Mouse (Mus musculus) layer of hippocampus, adult 11-12 months (tissue): ENCODE data around the gene Zmpste24.
"Not testable (repeated sequence)": the region's sequence is repeated elsewhere in the genome, so short reads cannot be mapped to it uniquely, and the experiment has no call there.

ENCODE experiments used
- DNase-seq: peaks from one replicate; pipeline ENCODE4 v3.0.0; 2022; ENCODE audit warnings: low spot score

The Zmpste24 gene

DNA sequence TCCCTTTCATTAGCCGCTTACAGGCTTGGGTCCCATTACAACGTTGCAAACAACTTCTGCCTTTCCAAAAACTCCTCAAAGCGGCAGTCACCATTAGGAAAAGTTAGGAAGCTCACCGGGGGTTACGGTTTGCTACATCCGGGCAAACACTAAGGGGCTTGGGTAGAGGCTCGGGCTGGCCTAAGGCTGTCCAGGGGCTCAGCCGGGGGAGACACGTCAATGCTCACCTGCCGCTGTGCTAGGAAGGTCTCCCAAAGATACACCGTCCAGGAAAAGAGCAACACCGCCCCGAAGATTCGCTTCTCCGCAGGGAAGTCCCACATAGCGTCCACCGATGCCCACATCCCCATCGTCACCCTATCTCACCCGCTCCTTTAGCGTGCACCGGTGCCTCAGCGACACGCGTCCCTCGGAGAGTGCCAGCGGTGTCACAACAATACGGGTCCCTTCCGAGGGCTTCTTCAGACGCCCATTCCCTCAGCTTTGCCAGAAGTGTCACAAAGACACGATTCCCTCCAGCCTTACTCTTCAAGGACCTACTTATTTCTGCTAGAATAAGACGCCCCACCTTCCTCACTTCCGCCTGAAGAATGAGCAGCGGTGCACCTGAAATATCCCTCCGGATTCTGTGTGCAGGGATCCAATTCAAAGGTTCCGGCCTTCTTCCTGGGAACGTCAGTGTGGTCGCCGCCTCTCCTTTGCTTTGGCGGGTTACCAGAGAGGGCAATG lies at the start of gene Zmpste24:
Gene Zmpste24 (minus strand): TSS at position 592 of the 729 bp plus-strand sequence.
- DNase-seq = peak; percentile 90

DNA sequence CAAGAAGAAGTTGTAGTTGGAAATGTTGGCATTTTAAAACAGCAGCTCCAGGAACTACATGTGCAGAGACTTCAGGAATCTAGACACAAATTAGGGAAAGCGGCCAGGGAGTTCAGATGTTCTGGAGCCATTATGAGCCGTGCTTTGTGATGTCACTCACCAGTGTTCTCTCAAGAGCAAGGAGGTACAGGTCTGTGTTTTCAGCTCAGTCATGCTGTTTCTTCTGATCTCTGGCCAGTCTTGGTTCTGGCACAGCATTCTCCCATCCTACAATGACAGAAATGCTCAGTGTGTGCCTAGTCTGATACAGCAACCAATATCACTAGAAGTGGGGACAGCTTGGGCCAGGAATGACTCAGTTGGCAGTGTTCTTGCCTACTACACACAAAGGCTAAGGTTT lies 11.1 kb upstream of the Zmpste24 start, which contains the start of gene Tmco2:
Gene Tmco2 (minus strand): TSS at position 101 of the 400 bp plus-strand sequence.
- DNase-seq = no peak

DNA sequence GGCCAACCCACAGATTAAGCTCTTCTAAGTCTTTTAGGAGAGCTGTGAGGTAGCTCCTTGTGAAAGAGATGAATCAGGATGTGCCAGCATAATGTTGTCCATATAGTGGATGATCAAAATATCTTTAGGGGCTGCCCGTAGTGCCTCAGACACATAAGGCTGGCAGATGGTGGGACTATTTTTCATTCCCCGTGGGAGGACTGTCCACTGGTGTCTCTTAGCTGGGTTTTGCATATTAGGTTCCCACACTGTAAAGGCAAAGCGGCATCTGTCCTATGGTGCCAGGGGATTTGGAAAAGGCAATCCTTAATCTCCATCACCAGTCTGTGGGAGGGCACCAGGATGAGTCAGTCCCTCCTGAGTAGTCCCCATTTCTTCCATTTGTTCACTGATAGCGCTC lies 5.3 kb upstream of the Zmpste24 start:
- no peak for DNase-seq

DNA sequence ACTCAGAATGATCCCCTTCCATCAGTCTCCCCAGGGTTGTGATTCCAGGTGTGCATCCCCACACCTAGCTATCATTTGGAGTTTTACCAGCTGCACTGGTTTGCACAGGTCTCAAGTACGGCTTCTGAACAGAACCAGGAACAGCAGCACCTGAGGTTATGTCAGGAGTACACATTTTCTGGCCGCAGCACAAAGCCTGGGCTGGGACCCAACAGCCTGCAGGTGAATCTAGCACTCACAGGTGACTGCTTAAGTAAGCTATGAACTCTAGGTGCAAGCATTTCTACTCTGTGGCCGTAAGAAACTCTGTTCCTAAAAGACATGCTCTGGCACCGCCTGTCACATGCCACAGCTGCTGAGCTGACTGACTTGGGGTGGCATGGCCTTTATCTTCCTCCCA lies 7.8 kb downstream of the Zmpste24 start:
- DNase-seq = no peak

DNA sequence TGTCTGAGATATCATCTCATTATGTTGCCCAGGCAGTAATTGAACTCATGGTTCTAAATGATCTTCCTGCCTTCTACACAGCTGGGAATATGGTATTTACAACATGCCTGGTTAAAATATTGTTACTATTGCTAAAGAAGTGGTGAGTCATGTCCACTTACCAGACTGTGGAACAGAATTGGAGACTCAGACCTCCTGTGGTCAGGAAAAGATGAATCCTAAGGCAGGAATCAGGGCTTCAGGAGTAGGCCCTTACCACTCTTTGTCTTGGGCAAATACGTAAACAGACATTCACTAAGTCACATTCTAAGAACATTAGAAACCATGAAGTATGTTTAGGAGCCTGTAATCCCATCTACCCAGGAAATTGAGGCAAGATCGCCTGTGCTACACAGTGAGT lies 9.3 kb downstream of the Zmpste24 start:
- no peak for DNase-seq

DNA sequence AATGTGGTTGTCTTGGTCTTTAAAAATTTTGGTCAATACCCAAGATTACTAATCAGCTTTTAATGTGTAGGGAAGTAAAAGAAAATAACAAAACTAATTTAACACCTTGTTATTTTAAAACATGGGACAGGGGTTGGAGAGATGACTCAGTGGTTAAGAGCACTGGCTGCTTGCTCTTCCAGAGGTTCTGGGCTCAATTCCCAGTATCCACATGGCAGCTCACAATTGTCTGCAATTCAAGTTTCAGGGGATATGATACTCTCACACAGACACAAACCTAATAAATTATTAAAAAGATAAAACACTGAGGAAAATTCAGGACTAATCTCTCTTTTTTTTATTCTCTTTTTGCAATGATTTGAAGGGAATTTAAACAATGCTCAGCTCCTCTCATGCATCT lies 13.5 kb downstream of the Zmpste24 start:
- no peak for DNase-seq

DNA sequence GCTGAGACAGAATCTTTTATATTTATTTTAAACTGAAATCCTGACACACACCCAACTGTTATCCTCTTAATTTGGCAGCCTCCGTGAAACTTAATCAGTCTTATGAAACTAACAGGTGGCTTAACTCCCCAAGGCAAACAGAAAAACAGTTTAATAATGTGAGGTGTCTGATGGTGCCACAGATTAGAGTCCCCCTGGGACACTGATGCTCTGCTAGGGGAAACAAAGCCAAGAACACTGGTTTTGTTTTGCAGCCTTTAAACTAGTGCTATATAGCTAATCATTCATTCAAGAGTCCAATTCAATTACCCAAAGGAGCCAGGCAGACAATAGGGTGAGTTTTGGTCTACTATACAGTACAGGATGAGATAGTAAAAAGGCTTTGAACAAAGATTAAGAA lies 17.6 kb downstream of the Zmpste24 start:
- DNase-seq = no peak

DNA sequence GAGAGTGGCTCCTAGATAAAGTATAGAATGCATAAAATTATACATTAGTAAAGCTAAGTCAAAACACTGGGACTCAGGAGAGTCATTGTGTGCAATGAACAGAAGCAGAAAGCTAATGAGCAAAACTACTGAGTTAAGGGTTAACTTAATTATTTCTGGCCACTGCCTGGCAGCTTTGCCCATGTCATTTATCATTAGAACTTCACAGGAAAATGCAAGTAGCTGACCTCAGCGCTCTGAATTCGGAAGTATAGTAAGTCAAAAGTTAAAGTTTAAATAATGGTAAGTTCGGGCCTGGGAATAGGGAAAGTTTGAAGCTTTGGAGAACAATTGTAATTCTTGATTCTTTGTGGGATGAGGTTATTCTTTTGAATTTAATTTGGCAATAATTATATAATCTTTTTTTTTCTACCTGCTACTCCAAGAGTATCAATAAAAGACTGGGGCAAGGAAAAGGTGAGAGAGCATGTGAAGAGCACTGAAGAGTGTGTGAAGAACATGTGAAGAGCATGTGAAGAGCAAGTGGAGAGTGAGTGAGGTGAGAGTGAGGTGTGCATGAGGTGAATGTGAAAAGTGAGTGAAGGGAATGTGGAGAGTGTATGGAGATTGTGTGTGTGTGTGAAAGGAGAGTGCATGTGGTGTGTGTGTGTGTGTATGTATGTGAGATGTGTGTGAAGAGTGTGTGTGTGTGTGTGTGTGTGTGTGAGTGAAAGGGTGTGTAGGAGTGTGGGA lies 20.0 kb downstream of the Zmpste24 start:
- no peak for DNase-seq

DNA sequence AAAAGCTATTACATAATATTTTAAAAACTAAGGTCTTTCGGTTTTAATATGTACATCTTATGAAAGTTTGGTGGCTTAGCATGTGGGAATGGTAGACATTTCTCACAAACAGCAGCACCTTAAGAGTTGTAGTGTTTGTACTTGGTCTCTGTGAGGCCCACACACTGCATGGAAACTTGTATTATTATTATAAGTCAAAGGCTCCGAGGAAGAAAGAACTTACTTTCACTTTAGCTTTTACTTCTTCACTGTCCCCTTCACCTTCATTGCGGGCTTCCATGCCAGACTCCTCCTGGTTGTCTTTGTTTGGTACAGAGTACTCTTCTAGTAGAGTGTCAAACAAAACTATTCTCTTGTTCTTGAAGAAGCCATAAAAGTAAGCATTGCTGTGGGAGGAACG lies 23.8 kb downstream of the Zmpste24 start:
- DNase-seq = no peak

DNA sequence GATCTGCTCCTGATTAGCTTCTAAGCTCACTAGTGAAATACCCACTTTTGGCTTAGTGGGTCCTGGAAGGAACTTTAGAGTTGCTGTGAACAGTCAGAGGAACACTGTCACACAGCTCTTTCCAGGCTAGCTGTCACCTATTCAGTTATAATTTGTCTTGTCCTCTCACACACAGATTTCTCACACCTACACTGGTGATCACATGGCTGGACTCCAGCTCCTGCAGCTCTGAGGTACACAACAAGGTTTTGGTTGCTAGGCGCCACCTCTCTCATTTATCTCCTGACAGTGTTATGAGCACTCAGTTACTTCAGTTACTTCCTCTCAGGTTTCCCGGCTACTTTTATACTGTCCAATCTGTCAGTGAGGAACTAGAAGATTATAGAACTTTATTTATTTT lies 32.7 kb downstream of the Zmpste24 start:
- DNase-seq = no peak

DNA sequence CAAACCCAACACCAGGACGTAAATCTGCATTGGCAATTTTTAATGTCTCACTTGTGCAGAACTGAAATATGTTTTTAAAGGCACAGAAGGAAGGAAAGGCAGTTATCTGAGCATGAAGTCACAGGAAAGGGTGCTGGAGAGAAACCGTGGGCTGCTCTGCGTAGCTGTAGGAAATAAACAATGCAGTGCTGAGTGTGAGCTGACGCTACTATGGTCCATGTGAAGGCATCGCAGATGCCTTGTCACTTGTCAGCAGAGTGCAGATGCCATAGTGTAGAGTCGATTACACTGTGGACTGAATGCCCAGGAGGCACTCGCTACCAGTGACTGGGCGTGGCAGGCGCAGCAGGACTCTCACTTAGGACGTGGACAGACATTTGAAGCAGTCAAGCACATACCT lies 38.8 kb downstream of the Zmpste24 start:
- not testable (repeated sequence) for DNase-seq

DNA sequence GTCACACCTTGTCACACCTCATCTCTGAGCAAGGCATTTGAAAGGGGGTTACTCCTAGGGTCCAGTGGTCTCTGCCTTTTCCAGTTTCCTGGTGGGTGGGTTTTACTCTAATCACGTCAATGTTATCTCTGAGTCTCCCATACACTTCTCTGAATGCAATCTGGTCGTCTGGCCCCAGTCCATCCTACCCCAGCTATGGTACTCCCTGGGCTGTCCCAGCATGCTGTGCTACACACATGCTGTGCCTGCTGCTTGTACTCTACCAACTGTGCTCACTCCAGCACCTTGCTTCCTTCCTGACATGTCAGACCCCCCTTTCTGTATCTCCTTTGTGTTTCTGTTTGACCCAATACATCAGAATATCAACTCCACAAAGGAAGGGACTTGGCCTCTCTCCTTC lies 41.0 kb downstream of the Zmpste24 start:
- DNase-seq = no peak

DNA sequence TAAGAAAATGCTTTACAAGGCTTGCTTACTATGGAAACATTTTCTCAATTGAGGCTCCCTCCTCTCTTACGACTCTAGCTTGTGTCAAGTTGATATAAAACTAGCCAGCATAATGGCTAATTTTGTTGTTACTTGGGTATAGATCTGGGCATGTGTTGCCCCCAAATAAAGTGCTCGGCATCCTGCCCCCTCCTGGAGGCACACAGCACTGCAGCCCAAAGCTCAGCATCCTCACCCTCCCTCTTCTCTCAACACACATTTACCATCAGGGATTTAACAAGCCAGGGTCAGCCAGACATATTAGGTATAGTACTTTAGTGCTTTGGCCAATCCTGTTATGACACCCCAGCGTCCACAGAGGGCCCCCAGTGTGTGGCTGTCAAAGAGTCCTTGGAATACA lies 41.7 kb downstream of the Zmpste24 start:
- DNase-seq = peak; percentile 31

DNA sequence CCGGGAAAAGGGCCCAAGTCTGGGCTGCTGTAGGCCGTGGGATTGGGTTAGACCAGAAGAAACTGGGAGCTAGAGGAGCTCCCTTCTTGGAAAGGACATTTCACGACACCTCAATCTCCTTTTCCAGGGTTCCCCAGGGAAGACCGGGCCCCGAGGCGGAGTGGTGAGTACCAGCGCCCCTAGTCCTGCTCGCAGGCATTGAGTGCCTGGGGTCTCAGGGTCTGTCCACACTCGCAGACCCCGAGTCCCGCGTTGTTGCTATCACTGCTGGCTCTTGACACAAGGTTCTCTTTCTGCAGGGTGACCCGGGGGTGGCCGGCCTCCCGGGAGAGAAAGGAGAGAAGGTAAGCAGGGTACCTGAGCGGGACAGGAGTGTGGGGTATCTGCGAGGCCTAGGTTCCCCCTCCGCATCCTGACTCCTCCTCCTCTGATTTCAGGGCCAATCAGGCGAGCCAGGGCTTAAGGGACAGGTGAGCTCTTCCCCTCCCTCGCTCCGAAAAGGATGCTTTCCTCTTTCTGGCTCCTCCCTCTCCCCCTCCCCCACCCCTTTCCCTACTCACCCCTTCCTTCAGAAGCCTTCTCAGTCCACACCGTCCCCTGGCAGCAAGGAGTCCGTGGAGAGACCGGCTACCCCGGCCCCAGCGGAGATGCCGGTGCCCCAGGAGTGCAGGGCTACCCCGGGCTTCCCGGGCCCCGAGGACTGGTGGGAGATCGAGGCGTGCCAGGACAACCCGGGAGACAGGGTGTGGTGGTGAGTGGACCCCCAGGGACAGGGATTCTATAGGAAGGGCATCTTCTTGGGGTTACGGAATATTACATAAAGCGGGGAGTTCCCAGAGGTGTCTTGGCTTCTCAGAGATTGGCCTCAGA lies 45.4 kb downstream of the Zmpste24 start:
- no peak for DNase-seq

DNA sequence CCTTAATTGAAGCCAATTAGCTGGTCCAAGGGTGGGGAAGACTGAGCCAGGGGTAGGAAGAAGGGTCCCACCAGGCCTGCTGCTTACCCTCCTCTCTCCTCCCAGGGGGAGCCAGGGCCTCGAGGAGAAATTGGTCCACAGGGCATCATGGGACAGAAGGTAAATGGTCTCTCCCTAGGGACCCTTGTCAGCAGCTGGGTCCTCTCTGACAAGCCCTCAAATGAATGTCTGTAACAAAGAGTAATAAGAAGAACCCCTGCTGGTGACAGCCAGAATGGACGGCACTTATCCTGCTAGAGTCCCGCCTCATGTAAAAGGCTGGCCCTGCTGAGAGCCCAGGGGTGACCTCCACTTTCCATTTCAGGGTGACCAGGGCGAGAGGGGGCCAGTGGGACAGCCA lies 46.2 kb downstream of the Zmpste24 start:
- no peak for DNase-seq

DNA sequence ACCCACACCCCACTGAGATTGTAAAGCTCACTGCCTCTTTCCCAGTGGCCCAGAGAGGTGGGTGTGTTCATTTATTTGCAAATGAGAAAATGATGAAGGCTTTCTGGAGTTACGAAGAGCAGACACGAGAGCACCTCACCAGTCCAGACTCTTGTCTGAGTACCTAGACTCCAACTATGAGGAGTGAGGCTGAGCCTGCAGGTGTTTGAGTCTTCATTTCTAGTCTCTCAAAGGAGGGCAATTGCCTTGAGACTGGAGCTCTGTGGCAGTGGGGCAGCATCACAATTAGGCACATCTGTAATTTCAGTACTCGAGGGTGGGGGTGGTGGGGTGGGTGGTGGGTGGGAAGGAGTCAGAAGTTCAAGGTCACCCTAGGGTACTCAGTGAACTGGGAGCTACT lies 55.1 kb downstream of the Zmpste24 start:
- no peak for DNase-seq

DNA sequence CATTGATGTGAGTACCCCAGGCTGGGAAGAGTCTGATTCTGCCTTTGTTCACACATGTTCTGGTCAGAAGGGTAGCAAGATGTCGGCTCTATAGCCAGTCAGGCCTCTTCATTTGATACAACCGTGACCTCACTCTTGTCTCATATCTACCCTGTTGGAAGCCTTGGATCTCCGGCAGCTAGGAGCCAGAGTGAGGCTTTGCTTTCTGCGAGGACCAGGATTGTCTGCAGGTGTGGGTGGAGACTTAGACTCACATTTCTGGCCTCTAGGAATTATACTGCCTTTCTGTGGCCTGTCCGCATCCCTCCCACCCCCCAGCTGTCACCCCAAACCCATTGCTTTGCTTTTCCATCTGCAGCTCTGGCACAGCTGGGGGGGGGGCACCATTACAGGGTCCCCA lies 55.6 kb downstream of the Zmpste24 start:
- no peak for DNase-seq

DNA sequence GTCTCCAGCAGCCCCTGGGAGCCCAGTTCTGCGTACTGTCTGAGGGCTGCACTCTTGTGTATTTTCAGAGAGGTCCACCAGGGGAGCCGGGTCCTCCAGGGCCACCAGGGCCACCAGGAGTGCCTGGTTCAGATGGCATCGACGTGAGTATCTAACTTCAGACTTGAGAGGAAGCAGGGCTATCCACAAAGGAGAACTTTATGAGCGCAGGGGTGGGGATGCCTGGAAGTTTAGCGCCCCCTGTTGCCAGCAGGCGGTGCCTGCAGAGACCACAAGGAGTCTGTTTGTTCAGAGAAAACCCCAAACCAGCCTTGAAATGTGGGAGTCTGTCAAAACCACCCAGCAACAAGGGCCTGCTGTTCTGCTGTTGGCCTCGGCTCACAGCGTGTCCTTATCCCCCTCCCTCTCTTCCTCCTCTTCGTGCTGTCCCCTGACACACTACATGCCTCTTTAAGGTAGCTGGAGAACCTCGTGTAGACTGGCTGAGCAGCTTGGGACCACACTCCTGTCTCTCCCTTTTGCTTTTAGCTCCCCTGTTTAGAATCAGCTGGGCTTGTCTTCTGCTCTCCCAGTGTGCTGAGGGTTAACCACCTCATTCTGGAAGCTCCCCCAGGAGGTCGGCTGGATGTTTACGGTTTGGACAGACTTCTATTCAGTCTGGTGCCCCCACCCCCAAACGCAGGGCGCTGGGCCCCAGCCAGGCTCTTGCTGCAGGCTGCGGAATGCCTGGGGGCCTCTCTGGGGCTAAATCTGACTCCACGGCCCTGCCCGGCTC lies 57.0 kb downstream of the Zmpste24 start:
- DNase-seq = peak; percentile 84

DNA sequence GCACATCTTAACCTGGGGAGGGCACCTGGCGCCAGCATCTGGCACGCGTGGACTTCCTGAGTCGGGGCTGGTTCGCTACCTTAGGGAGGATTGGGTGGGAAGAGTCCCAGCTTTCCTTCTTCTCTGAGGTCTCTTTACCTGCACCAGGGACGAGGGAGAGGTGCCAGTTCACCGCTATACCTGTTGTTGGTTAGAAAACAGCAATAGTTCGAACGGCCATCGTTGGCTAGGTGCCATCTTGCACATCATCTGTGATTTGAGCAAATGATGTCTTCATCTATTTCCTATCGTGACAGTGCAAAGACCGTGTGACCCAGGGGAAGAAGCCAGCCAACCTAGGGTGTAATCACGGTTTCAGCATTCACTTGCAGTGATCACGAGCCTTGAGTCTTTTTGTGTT lies 57.7 kb downstream of the Zmpste24 start:
- DNase-seq = no peak

DNA sequence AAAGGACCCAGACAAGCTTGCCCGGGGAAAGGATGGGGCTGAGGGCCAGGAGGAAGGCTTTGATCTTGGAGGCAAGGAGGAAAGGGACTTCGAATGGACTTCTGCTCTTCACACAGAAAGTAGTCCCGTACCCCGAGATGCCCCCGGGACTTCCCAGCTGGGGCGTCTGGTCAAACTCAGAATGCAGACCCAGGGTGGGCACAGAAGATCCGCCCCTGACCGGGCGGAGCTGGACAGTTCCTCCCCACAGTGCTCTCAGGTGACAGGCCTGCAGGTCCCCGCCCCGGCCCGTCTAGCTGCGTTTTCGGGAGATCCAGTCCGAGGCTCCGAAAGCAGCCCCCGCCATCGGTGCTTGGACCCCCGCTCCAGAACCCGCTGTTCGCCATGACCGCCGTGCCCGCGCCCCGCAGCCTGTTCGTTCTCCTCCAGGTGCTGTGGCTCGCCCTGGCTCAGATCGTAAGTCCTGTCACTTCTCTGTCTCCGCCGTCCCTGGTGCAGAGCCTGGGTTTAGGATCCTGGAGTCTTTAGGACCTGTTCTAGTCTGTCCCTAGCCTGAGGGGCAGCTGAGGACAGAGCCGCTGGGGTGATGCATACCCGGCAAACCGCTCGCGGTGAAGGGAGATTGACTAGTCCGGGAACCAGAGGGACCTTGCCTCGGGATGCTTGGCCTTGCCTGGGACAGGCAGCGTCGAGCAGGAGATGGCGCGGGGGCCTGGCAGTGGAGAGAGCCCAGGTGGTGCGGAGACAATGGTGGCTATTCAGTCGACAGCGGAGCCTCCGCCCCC lies 58.5 kb downstream of the Zmpste24 start, which contains the start of gene Col9a2:
Gene Col9a2 (plus strand): TSS at position 55 of the 785 bp plus-strand sequence.
- DNase-seq = no peak

DNA sequence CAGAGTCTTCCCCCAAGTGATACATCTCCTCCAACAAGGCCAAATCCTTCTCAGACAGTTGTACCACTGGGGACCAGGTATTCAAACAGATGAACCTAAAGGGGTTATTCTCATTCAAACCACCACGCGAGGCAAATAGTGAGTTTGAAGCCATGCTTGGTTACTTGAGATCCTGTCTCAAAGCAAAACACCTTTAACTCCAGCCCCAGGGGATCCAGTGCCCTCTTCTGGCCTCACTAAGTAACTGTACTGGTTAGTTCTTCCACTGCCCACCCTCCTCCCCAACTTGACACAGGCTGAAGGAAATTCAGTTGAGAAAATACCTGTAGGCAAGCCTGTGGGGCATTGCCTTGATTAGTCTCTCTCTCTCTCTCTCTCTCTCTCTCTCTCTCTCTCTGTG lies 65.0 kb downstream of the Zmpste24 start:
- no peak for DNase-seq
